Mouse (Mus musculus) cerebellum, adult 9-10 months (tissue): ENCODE results near the gene Eif1ad.
"Not testable (repeated sequence)": the region's sequence is repeated elsewhere in the genome, so short reads cannot be mapped to it uniquely, and the experiment has no call there.

Experiments used
- DNase-seq: peaks from one replicate; pipeline ENCODE4 v3.0.0; 2022

Gene Eif1ad

GRCm38 (mm10) chr19:5383326-5383725, 16.8 kb downstream of the Eif1ad start:
- no peak for DNase-seq

GRCm38 (mm10) chr19:5384715-5385114, 18.2 kb downstream of the Eif1ad start:
- DNase-seq: no peak

- no peak for DNase-seq
Observed at GRCm38 (mm10) chr19:5388011-5388441, 21.5 kb downstream of the Eif1ad start.

GRCm38 (mm10) chr19:5388588-5389242, 22.2 kb downstream of the Eif1ad start, which contains the start of gene Sart1:
TSS of gene Sart1 (minus strand) at chr19:5388703.
- peak; percentile 95 for DNase-seq

- no peak for DNase-seq
Observed at GRCm38 (mm10) chr19:5389647-5390046, 23.1 kb downstream of the Eif1ad start.

GRCm38 (mm10) chr19:5390416-5390815, 23.9 kb downstream of the Eif1ad start:
- no peak for DNase-seq

GRCm38 (mm10) chr19:5392892-5393291, 26.4 kb downstream of the Eif1ad start:
- DNase-seq: peak; percentile 84

- peak; percentile 73 for DNase-seq
Observed at GRCm38 (mm10) chr19:5394168-5394567, 27.6 kb downstream of the Eif1ad start.

GRCm38 (mm10) chr19:5395371-5395770, 28.8 kb downstream of the Eif1ad start:
- DNase-seq: no peak

- DNase-seq: not testable (repeated sequence)
Observed at GRCm38 (mm10) chr19:5401073-5401472, 34.5 kb downstream of the Eif1ad start.

- peak; percentile 49 for DNase-seq
Observed at GRCm38 (mm10) chr19:5402293-5402692, 35.8 kb downstream of the Eif1ad start, which contains the start of gene Tsga10ip. TSS of gene Tsga10ip (minus strand) at chr19:5402526.

GRCm38 (mm10) chr19:5405924-5406323, 39.4 kb downstream of the Eif1ad start:
- DNase-seq: no peak

- peak; percentile 82 for DNase-seq
Observed at GRCm38 (mm10) chr19:5406531-5407126, 40.1 kb downstream of the Eif1ad start.

GRCm38 (mm10) chr19:5407133-5407532, 40.6 kb downstream of the Eif1ad start:
- peak; percentile 87 for DNase-seq

GRCm38 (mm10) chr19:5408057-5409001, 41.8 kb downstream of the Eif1ad start:
- DNase-seq: no peak

GRCm38 (mm10) chr19:5409068-5409467, 42.5 kb downstream of the Eif1ad start:
- DNase-seq: no peak

- no peak for DNase-seq
Observed at GRCm38 (mm10) chr19:5410641-5411040, 44.1 kb downstream of the Eif1ad start.

- DNase-seq: no peak
Observed at GRCm38 (mm10) chr19:5411961-5412360, 45.4 kb downstream of the Eif1ad start.

GRCm38 (mm10) chr19:5413840-5414239, 47.3 kb downstream of the Eif1ad start:
- no peak for DNase-seq

GRCm38 (mm10) chr19:5414534-5414957, 48.0 kb downstream of the Eif1ad start:
- DNase-seq: no peak

GRCm38 (mm10) chr19:5418750-5419466, 52.4 kb downstream of the Eif1ad start:
- DNase-seq: no peak

GRCm38 (mm10) chr19:5419630-5420029, 53.1 kb downstream of the Eif1ad start:
- DNase-seq: no peak

- DNase-seq: no peak
Observed at GRCm38 (mm10) chr19:5420579-5420978, 54.0 kb downstream of the Eif1ad start.
